Mouse (Mus musculus) heart, adult 2 months (tissue): ENCODE data around the gene Macrod2. TPM values are rescaled to one million over a fixed set of nuclear protein-coding genes. Genes with fewer than 3 reads are reported as not detected.

Experiments
- DNase-seq, 2 experiments: peaks; one replicate each; pipeline ENCODE4 v3.0.0; 2021
- H3K27ac ChIP-seq: fragments of 200-600 bp; 2 replicates; pipeline ENCODE4 v1.8.1; 2022
- H3K27me3 ChIP-seq: fragments of 200-500 bp; 2 replicates; pipeline ENCODE4 v1.6.1; 2012; ENCODE audit warnings: mild to moderate bottlenecking, low read length, inconsistent platforms, mixed read lengths; ENCODE audit not compliant: control insufficient read depth, insufficient read depth
- H3K36me3 ChIP-seq: fragments of 200-500 bp; 2 replicates; pipeline ENCODE4 v1.6.1; 2012; ENCODE audit warnings: low read length, inconsistent platforms; ENCODE audit not compliant: control insufficient read depth, insufficient read depth
- H3K4me1 ChIP-seq: fragments of 200-500 bp; 2 replicates; pipeline ENCODE4 v1.6.1; 2011; ENCODE audit warnings: low read length; ENCODE audit not compliant: control insufficient read depth, insufficient read depth
- H3K4me3 ChIP-seq: fragments of 200-600 bp; 2 replicates; pipeline ENCODE4 v1.8.1; 2022
- H3K79me2 ChIP-seq: fragments of 200-500 bp; replicated peaks from 2 replicates; pipeline ENCODE4 v1.6.1; 2012; ENCODE audit warnings: mild to moderate bottlenecking, inconsistent platforms, low read length, moderate library complexity, mixed read lengths; ENCODE audit not compliant: control insufficient read depth, insufficient read depth
- H3K9ac ChIP-seq: fragments of 200-500 bp; 2 replicates; pipeline ENCODE4 v1.6.1; 2012; ENCODE audit warnings: low read depth, mild to moderate bottlenecking, control low read depth, inconsistent platforms, low read length, mixed read lengths
- CTCF ChIP-seq: fragments of 200-600 bp; IDR thresholded peaks from 2 replicates; pipeline ENCODE4 v1.8.1; 2022; ENCODE audit warnings: antibody characterized with exemption, mild to moderate bottlenecking, moderate library complexity
- EP300 ChIP-seq: fragments of 200-500 bp; IDR thresholded peaks from 2 replicates; pipeline ENCODE4 v1.6.1; 2011; ENCODE audit warnings: low read depth, low read length, control low read depth; ENCODE audit not compliant: insufficient read depth
- POLR2A ChIP-seq: fragments of 200-500 bp; IDR thresholded peaks from 2 replicates; pipeline ENCODE4 v1.6.1; 2011; ENCODE audit warnings: mild to moderate bottlenecking, low read depth, low read length, control low read depth; ENCODE audit not compliant: insufficient read depth
- WGBS: fragments of 180-500 bp; shearing (Covaris S2); methylation state at CpG from one replicate; pipeline ENCODE4 v1.1.7; 2018; 5-methylcytosine and 5-hydroxymethylcytosine counted together
- intact Hi-C: fragments of 180-260 bp; cut with DNase I; formaldehyde crosslinking; loops from one replicate; pipeline ENCODE4 v1.15.1; 2025
- polyA plus RNA-seq: library from polyadenylated mRNA; depleted of rRNA; stranded (reverse); fragments of >200 nt; gene quantifications from 2 replicates; pipeline ENCODE4 v1.2.3, GENCODE M21; 2012
- total RNA-seq, 2 experiments: library from RNA; stranded (reverse); gene quantifications; 2 replicates each; pipeline ENCODE4 v1.2.3; 2021

The Macrod2 gene
- total and polyA plus RNA-seq, 3 experiments = 2.3 to 9.7 (median 8.5) TPM

DNA sequence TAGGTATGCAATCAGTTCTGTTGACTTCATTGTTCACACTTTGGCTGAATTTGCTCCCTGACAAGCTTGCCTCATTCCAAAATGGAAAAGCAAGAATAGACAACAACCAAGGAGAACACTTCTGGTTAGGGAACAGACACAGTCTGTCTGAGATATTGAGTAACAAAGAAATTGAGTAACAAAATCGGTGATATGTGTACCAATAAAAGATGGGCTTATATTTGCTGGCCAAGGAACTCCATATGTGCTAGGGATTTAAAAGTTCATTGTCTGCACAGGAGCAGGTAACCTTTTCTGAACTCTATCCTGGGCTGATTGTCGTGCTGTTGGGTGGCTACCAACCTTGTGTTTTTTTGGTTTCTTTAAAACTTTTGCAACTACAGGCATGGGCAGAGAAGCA, 817.2 kb downstream of the Macrod2 start:
- Histone ChIP-seq H3K4me1 (no peaks in the 10 kb centered on the region), H3K27me3 (no peaks in the 10 kb centered on the region), H3K27ac (no peak overlapping the region), H3K36me3 (no peaks in the 10 kb centered on the region), H3K9ac (no peak overlapping the region), H3K79me2 (no peaks in the 10 kb centered on the region), H3K4me3 (no peak overlapping the region)
- DNase-seq = no peak
- WGBS = 85% methylated on average over 2 of the region's 2 CpGs
- TF ChIP-seq POLR2A (no peak), EP300 (no peak), CTCF (no peak)
- intact Hi-C loops = no loop called here

- no peaks in the 10 kb centered on the region for H3K79me2 ChIP-seq
- no peaks in the 10 kb centered on the region for H3K4me1 ChIP-seq
- no peak overlapping the region for H3K9ac ChIP-seq
- H3K4me3 ChIP-seq = no peak overlapping the region
- no peaks in the 10 kb centered on the region for H3K36me3 ChIP-seq
- intact Hi-C loops = no loop called here
- no peaks in the 10 kb centered on the region for H3K27me3 ChIP-seq
- 57% methylated on average over 2 of the region's 2 CpGs for WGBS
- TF ChIP-seq POLR2A = no peak
- no peak for TF ChIP-seq EP300
- TF ChIP-seq CTCF = no peak
- DNase-seq = no peak
- no peak overlapping the region for H3K27ac ChIP-seq
Observed at GRCm38 (mm10) chr2:141217490-141217889, 822.4 kb downstream of the Macrod2 start.

DNA sequence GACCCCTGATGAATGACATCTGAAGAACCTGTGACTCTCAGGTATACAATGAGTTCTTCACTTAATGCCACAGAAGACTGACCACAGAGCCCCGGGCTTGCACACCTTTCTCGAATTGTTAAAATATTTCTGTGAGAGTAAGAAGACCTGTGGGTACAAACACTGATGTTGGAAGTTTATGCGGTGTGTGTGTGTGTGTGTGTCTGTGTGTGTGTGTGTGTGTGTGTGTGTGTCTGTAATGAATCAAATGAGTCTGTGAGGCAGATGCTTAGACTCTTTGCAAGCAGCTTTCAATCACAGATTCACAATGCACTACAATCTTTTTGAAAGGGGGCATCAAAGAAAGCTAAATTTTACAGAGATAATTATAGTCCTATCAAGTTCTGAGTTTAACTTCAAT, 822.8 kb downstream of the Macrod2 start:
- 84% methylated on average over 3 of the region's 3 CpGs for WGBS

DNA sequence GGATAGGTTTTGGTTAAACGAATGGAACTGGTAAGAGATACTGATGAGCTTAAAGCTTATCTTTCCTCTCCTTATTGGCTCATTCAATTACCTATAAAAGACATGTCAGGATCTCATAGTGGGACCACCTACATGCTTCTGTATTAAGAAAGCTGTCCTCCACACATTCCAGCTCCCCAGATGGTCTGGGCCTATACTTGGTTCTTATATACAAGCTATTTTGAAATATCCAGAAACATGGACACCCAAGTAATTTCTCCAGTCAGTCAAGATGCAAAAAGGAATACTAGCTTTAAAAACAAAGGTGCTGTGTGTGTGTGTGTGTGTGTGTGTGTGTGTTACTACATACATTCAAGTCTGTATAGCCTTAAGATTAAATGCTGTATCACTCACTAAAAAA, 833.7 kb downstream of the Macrod2 start:
- Histone ChIP-seq H3K4me3 (no peak overlapping the region), H3K9ac (no peak overlapping the region), H3K36me3 (no peaks in the 10 kb centered on the region), H3K79me2 (no peaks in the 10 kb centered on the region), H3K4me1 (no peaks in the 10 kb centered on the region), H3K27me3 (no peaks in the 10 kb centered on the region), H3K27ac (no peak overlapping the region)
- DNase-seq = no peak
- TF ChIP-seq CTCF (no peak), EP300 (no peak), POLR2A (no peak)
- 92% methylated on average over 1 of the region's 1 CpGs for WGBS
- intact Hi-C loops = no loop called here

More for the DNA sequence above, 822.8 kb downstream of the Macrod2 start:
- no peaks in the 10 kb centered on the region for H3K79me2 ChIP-seq
- no peak for DNase-seq
- TF ChIP-seq POLR2A (no peak), EP300 (no peak), CTCF (no peak)
- H3K4me1 ChIP-seq = no peaks in the 10 kb centered on the region
- no peak overlapping the region for H3K4me3 ChIP-seq
- no peaks in the 10 kb centered on the region for H3K36me3 ChIP-seq
- H3K9ac ChIP-seq = no peak overlapping the region
- no peak overlapping the region for H3K27ac ChIP-seq
- intact Hi-C loops = no loop called here
- H3K27me3 ChIP-seq = no peaks in the 10 kb centered on the region

DNA sequence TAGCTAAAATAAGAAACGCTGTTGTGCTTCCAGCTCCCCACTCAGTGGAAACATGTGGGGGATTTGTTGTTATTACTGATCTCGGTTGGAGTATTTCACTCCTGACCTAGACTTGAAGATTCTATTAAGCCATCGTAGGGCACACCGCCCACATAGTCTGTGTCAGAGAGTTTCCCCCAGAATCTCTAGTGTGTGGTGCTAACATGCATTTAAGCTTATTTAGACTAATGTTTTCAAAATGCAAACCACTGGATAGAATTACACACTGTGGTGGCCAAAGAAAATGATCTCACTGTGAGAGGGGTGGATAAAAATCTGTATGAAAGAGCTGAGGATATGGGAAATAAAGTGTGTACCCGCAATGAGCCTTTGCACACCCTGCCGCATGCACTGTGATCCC, 834.7 kb downstream of the Macrod2 start:
- DNase-seq = no peak
- Histone ChIP-seq H3K4me1 (no peaks in the 10 kb centered on the region), H3K27ac (no peak overlapping the region), H3K27me3 (no peaks in the 10 kb centered on the region), H3K36me3 (no peaks in the 10 kb centered on the region), H3K79me2 (no peaks in the 10 kb centered on the region), H3K9ac (no peak overlapping the region), H3K4me3 (no peak overlapping the region)
- TF ChIP-seq CTCF (no peak), EP300 (no peak), POLR2A (no peak)
- intact Hi-C loops = no loop called here
- 70% methylated on average over 6 of the region's 6 CpGs for WGBS

DNA sequence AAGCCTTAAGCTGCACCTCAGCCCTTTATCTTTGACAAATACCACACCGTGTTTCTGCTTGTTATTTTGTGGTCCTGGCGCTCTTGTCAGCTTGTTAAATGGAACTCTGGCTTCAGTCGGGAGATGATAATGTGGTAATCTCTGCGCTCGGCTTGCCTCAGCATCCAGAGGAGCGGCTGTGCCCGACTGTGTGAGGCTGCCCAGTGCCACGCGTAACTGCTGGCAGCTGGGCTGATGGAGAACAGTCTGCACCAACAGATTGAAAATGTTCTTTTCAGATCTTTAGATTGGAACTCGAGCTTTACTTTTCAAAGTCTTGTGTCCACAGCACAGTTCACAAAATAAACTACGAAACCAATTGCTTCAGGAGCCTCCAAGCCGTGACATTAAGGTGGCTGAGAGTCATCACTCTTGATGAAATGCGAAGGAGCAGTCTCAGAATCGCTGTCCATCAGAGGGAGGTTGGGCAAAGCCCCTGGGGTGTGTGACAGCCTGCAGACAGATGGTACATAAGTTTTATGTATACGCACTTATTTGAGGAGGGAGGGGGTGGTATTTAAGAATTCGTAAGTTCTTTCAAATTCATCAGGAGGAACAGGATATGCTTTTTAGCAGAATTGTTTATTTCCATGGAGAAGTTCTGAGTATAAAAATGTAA, 836.0 kb downstream of the Macrod2 start:
- DNase-seq = no peak
- Histone ChIP-seq H3K4me1 (no peaks in the 10 kb centered on the region), H3K36me3 (no peaks in the 10 kb centered on the region), H3K27me3 (no peaks in the 10 kb centered on the region), H3K4me3 (no peak overlapping the region), H3K9ac (no peak overlapping the region), H3K79me2 (no peaks in the 10 kb centered on the region), H3K27ac (no peak overlapping the region)
- TF ChIP-seq POLR2A (no peak), CTCF (no peak), EP300 (no peak)
- WGBS = 29% methylated on average over 16 of the region's 16 CpGs
- intact Hi-C loops = no loop called here
